Mouse (Mus musculus): ENCODE results near the gene Btnl10.

GRCm38 (mm10) chr11:58927790-58928651 lies 10.3 kb downstream of the Btnl10 start:
- no peak for TF ChIP-seq ZNF384 (IDR thresholded peaks at IDR 0.05; ENCODE audit: low read depth, low read length)
- TF ChIP-seq MAFK (IDR thresholded peaks at IDR 0.05; ENCODE audit: insufficient read depth, low read depth, low read length) = no peak
- TF ChIP-seq HCFC1 (IDR thresholded peaks at IDR 0.05; ENCODE audit: borderline replicate concordance, insufficient read depth, low read length) = no peak

All from ES-E14 (cell line).